Mouse (Mus musculus) stomach, postnatal 0 days (tissue): ENCODE data around the gene Wdr25. TPM values are rescaled to one million over a fixed set of nuclear protein-coding genes. Genes with fewer than 3 reads are reported as not detected.

Experiments
- ATAC-seq: fragments of 200-750 bp; cut with Nextera tagmentation; 2 replicates; pipeline ENCODE4 v1.8.0; 2017; ENCODE audit not compliant: low FRiP score, low TSS enrichment
- DNase-seq: peaks from one replicate; pipeline ENCODE4 v3.0.0-alpha.2; 2016; ENCODE audit warnings: low spot score
- H3K27ac ChIP-seq: fragments of 300-500 bp; sonication (generic); replicated peaks from 2 replicates; pipeline ENCODE4 v1.5.1; 2014; ENCODE audit warnings: mild to moderate bottlenecking, control low read depth
- H3K27me3 ChIP-seq: fragments of 300-500 bp; sonication (generic); 2 replicates; pipeline ENCODE4 v1.6.1; 2014; ENCODE audit warnings: low read length; ENCODE audit not compliant: control insufficient read depth, insufficient read depth
- H3K36me3 ChIP-seq: fragments of 300-500 bp; sonication (generic); 2 replicates; pipeline ENCODE4 v1.6.1; 2014; ENCODE audit warnings: low read length, mixed read lengths; ENCODE audit not compliant: control insufficient read depth, insufficient read depth
- H3K4me1 ChIP-seq: fragments of 300-500 bp; sonication (generic); replicated peaks from 2 replicates; pipeline ENCODE4 v1.6.1; 2014; ENCODE audit warnings: antibody characterized with exemption; ENCODE audit not compliant: control insufficient read depth, insufficient read depth
- H3K4me2 ChIP-seq: fragments of 300-500 bp; sonication (generic); replicated peaks from 2 replicates; pipeline ENCODE4 v1.6.1; 2014; ENCODE audit warnings: low read depth, mild to moderate bottlenecking, control low read depth, moderate library complexity
- H3K4me3 ChIP-seq: fragments of 300-500 bp; sonication (generic); 2 replicates; pipeline ENCODE4 v1.5.1; 2014; ENCODE audit warnings: low read depth, low read length, control low read depth
- H3K9ac ChIP-seq: fragments of 300-500 bp; sonication (generic); 2 replicates; pipeline ENCODE4 v1.6.1; 2014; ENCODE audit warnings: mild to moderate bottlenecking, low read length, control low read depth, mixed read lengths
- H3K9me3 ChIP-seq: fragments of 300-500 bp; sonication (generic); 2 replicates; pipeline ENCODE4 v1.6.1; 2016; ENCODE audit warnings: low read length; ENCODE audit not compliant: control insufficient read depth
- CTCF ChIP-seq: IDR thresholded peaks from 2 replicates; pipeline ENCODE4 v1.5.1; 2016; ENCODE audit warnings: antibody characterized with exemption, low read depth, mild to moderate bottlenecking, moderate library complexity
- EP300 ChIP-seq: optimal IDR thresholded peaks from 2 replicates; pipeline ENCODE3; 2016; ENCODE audit warnings: antibody characterized with exemption
- WGBS: fragments of 180-500 bp; shearing (Covaris S2); extraction: QIAGEN DNeasy Blood & Tissue Kit; methylation state at CpG from one replicate; pipeline ENCODE4 v1.1.7; 2014; 5-methylcytosine and 5-hydroxymethylcytosine counted together
- polyA plus RNA-seq: library from polyadenylated mRNA; unstranded; fragments of >200 nt; fragmentation: Nextera tagmentation; extraction: Ambion mirVana; gene quantifications from 2 replicates; pipeline ENCODE4 v1.2.1, GENCODE M21; 2015

Gene Wdr25
- polyA plus RNA-seq, 1 experiment from 2014 or later = 3.9 TPM

- 46% methylated on average over 2 of the region's 3 CpGs for WGBS
- Histone ChIP-seq H3K27me3 (no peaks in the 10 kb centered on the region), H3K4me1 (no peaks in the 10 kb centered on the region), H3K4me3 (no peak overlapping the region), H3K9me3 (no peaks in the 10 kb centered on the region), H3K27ac (no peak overlapping the region), H3K36me3 (no peaks in the 10 kb centered on the region), H3K4me2 (no peak overlapping the region), H3K9ac (no peak overlapping the region)
- TF ChIP-seq EP300 (no peak), CTCF (no peak)
- DNase-seq (no peak), ATAC-seq (no peak)
These were observed 38.7 kb downstream of the Wdr25 start for GRCm38 (mm10) chr12:108932113-108932512.

- H3K27me3 ChIP-seq = no peaks in the 10 kb centered on the region
- WGBS = 70% methylated on average over 6 of the region's 6 CpGs
- no peak for DNase-seq
- no peak overlapping the region for H3K4me3 ChIP-seq
- no peaks in the 10 kb centered on the region for H3K4me1 ChIP-seq
- no peaks in the 10 kb centered on the region for H3K9me3 ChIP-seq
- H3K4me2 ChIP-seq = no peak overlapping the region
- TF ChIP-seq EP300 (no peak), CTCF (no peak)
- H3K27ac ChIP-seq = no peak overlapping the region
- ATAC-seq = no peak
- no peak overlapping the region for H3K9ac ChIP-seq
- no peaks in the 10 kb centered on the region for H3K36me3 ChIP-seq
These were observed 40.8 kb downstream of the Wdr25 start for GRCm38 (mm10) chr12:108934231-108934630.

- WGBS = 29% methylated on average over 6 of the region's 6 CpGs
- no peaks in the 10 kb centered on the region for H3K4me1 ChIP-seq
- H3K4me2 ChIP-seq = no peak overlapping the region
- no peak overlapping the region for H3K27ac ChIP-seq
- no peaks in the 10 kb centered on the region for H3K36me3 ChIP-seq
- ATAC-seq (no peak), DNase-seq (no peak)
- H3K4me3 ChIP-seq = no peak overlapping the region
- H3K9ac ChIP-seq = no peak overlapping the region
- TF ChIP-seq CTCF (no peak), EP300 (no peak)
- H3K9me3 ChIP-seq = no peaks in the 10 kb centered on the region
- H3K27me3 ChIP-seq = no peaks in the 10 kb centered on the region
These were observed 43.4 kb downstream of the Wdr25 start for GRCm38 (mm10) chr12:108936834-108937233.

GRCm38 (mm10) chr12:108937506-108937905 is 44.1 kb downstream of the Wdr25 start:
- 79% methylated on average over 4 of the region's 4 CpGs for WGBS
- no peak for ATAC-seq
- no peak for DNase-seq

GRCm38 (mm10) chr12:108938844-108939243 is 45.4 kb downstream of the Wdr25 start:
- DNase-seq (no peak), ATAC-seq (no peak)
- no peak overlapping the region for H3K4me2 ChIP-seq
- no peak overlapping the region for H3K27ac ChIP-seq
- H3K4me1 ChIP-seq = no peaks in the 10 kb centered on the region
- no peaks in the 10 kb centered on the region for H3K9me3 ChIP-seq
- WGBS = 86% methylated on average over 5 of the region's 5 CpGs
- H3K27me3 ChIP-seq = no peaks in the 10 kb centered on the region
- H3K9ac ChIP-seq = no peak overlapping the region
- TF ChIP-seq EP300 (no peak), CTCF (no peak)
- no peak overlapping the region for H3K4me3 ChIP-seq
- no peaks in the 10 kb centered on the region for H3K36me3 ChIP-seq

More at GRCm38 (mm10) chr12:108937506-108937905, 44.1 kb downstream of the Wdr25 start:
- Histone ChIP-seq H3K4me1 (no peaks in the 10 kb centered on the region), H3K4me3 (no peak overlapping the region), H3K27ac (no peak overlapping the region), H3K27me3 (no peaks in the 10 kb centered on the region), H3K4me2 (no peak overlapping the region), H3K36me3 (no peaks in the 10 kb centered on the region), H3K9ac (no peak overlapping the region), H3K9me3 (no peaks in the 10 kb centered on the region)
- no peak for TF ChIP-seq CTCF

- no peak for DNase-seq
- Histone ChIP-seq H3K36me3 (no peaks in the 10 kb centered on the region), H3K27ac (no peak overlapping the region), H3K27me3 (no peaks in the 10 kb centered on the region), H3K9ac (no peak overlapping the region), H3K4me3 (no peak overlapping the region), H3K4me1 (no peaks in the 10 kb centered on the region), H3K9me3 (no peaks in the 10 kb centered on the region), H3K4me2 (no peak overlapping the region)
- no peak for ATAC-seq
- 68% methylated on average over 9 of the region's 9 CpGs for WGBS
- TF ChIP-seq EP300 = no peak
- no peak for TF ChIP-seq CTCF
These were observed 45.9 kb downstream of the Wdr25 start for GRCm38 (mm10) chr12:108939317-108939716.
